Mouse (Mus musculus): ENCODE data around the gene Lama4.
A peak's percentile ranks its signal among the peaks of the same experiment; 100 is the strongest.

Gene Lama4

DNA sequence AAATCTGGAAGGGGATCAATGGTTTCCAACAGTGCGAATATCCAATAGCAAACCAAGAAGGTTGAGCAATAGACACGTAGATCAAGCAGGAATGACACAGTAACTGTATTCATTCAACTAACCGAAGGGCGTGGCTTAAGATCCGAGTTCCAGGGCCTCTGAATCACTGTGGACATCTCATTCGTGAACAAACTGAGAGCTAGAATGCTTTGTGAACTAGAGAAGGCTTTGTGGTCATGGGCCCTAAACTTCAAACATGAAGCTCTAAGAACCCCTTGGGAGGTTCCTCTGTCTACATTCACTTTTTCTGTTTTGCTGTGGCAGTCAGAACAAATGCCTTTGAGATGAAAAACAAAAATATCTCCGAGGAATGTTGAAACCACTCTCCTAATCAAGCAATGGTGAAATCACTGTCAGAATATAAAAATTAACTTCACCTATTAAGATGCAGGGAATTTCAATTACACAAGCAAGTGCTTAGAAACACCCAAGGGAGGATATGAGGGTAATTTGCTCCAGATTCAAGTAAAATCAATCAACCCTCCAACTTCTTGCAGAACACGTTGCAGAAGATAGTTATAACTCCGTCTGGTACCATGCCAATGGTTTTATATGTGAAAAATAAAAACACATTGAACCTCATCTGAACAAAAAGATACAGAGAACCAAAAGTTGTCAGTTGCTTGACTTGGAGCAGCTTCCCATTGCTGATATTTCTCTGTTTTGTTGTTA is 29.6 kb downstream of the Lama4 start:
- DNase-seq (ENCODE audit: low read depth, low spot score), result no peak

DNA sequence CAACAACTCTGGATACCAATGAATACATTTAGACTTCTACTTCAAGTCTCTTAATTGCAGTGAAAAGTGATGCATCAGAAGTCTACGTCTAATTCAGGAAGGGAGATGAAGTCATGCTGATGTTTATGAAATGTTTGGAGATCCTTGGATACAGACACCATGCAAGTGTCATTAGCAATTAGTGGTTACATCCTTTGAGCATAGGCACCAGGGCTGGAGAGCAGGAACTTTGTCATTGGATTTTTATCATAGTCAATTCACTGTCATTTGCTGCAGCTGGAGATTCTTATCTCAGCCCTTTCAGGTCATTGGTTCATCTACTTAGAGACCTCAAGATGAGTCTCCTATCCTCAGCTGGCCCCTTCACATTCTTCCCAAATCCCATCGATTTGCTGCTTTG is 30.6 kb downstream of the Lama4 start:
- no peak for DNase-seq (ENCODE audit: low read depth, low spot score)

GRCm38 (mm10) chr10:39000951-39001350 is 35.6 kb downstream of the Lama4 start:
- DNase-seq (ENCODE audit: low read depth, low spot score), result no peak

DNA sequence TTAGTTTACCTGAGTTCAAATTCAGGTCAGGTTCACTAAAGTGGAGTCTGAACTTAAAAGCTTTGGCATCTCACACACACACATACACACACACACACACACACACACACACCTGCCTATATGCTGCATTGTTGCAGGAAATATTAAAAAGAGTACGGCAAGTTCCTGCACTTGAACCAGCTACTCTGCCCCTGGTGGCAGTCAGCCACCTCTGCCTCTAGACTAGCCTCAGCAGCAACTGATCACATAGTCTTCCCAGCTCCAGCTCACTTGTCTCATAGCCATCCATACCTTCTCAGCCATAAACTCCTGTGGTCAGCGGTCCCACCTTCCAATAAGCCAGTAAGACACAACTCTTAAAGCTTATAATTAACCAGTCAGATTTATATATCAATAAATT is 37.2 kb downstream of the Lama4 start:
- DNase-seq (ENCODE audit: low read depth, low spot score), result no peak

GRCm38 (mm10) chr10:39003520-39003919 is 38.2 kb downstream of the Lama4 start:
- no peak for DNase-seq (ENCODE audit: low read depth, low spot score)

- no peak for DNase-seq (ENCODE audit: low read depth, low spot score)
Measured at GRCm38 (mm10) chr10:39005494-39005893, 40.2 kb downstream of the Lama4 start.

DNA sequence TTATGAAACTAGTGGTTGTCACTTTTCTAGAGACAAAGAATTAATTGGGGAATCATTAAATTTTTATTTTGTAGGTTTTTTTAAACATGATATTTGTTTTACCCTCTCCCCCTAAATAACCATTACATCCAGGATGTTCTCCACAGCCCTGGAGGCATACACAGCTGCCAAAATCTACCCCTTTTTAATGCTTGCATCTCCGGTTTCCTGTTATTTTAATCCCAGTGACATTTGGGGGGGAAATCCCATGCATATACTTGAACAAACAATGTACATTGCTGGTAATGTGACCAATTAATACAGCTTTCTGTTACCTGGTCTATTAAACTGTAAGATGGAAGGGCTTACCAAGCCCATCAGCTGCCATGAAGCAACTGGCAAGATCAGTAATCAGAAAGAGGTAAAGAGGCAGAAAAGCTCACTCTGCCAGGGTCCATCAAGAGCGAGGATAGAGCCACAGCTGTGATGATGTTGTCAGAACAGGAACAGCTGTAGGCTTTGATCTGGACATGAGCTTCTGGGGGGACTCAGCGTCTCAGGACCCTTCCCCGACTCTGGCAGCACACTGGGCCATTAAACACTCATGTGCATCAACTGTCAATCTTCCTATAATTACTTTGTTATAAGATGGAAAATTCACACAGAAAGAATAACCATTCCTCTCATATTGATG is 41.3 kb downstream of the Lama4 start:
- DNase-seq (ENCODE audit: low read depth, low spot score), result no peak

DNA sequence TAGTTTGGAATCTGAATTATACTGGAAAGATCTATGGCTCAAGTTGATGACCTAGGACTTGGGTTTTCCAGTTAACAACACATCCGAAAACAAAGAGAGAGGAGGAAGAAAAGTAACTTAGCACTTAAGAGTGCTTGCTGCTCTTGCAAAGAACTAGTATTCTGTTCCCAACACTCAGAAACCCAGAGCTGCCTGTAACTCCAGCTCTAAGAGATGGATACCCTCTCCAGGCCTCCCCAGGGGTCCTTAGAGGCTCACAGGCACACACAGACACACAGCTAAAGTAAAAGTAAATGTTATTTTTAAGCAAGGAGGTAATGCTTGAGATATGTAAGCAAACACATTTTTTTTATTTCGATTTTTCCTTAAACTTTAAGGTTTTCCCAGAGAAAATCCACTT is 49.5 kb downstream of the Lama4 start:
- DNase-seq (ENCODE audit: low read depth, low spot score), result no peak

DNA sequence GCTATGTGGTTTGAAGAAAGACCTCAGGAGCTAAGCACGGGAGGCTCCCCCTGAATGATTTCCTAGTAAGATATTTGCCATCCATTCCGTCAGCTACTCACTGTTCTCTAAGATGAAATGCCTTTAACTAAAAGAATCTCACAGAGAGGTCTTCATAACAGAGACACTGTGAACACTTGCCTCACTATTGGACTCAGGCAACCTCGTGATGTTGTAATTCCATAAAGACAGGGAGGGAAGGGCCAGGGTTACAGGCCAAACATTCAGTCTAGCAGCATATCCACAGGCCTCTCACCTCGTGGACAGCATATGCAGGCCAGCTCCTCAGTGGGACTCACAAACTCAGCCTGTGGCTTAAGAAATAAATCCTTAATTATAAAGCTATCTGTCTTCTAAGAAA is 52.7 kb downstream of the Lama4 start:
- no peak for DNase-seq (ENCODE audit: low read depth, low spot score)

- no peak for DNase-seq (ENCODE audit: low read depth, low spot score)
Measured at GRCm38 (mm10) chr10:39018635-39019034, 53.3 kb downstream of the Lama4 start.

- no peak for DNase-seq (ENCODE audit: low read depth, low spot score)
Measured at GRCm38 (mm10) chr10:39023618-39024256, 58.4 kb downstream of the Lama4 start.

GRCm38 (mm10) chr10:39026529-39026928 is 61.2 kb downstream of the Lama4 start:
- DNase-seq (ENCODE audit: low read depth, low spot score), result no peak

GRCm38 (mm10) chr10:39027058-39027457 is 61.7 kb downstream of the Lama4 start:
- no peak for DNase-seq (ENCODE audit: low read depth, low spot score)

DNA sequence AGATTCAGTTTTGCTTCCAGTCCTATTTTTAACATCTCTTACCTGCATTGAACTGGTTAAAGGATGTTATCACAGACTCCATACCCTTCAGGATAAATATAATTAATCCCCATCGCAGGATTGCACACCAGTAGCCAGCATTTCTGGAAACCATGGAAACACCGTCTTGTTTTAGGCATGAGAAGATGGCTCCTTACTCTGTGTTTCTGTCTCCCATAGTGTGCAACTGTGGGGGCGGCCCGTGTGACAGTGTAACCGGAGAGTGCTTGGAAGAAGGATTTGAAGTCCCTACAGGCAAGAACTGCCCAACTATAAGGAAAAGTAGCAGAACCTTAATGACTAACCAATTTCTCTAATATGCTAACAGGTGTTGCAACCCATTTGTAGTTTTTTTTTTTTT is 63.1 kb downstream of the Lama4 start:
- no peak for DNase-seq (ENCODE audit: low read depth, low spot score)

GRCm38 (mm10) chr10:39029297-39030147 is 64.2 kb downstream of the Lama4 start:
- DNase-seq (ENCODE audit: low read depth, low spot score), result no peak

DNA sequence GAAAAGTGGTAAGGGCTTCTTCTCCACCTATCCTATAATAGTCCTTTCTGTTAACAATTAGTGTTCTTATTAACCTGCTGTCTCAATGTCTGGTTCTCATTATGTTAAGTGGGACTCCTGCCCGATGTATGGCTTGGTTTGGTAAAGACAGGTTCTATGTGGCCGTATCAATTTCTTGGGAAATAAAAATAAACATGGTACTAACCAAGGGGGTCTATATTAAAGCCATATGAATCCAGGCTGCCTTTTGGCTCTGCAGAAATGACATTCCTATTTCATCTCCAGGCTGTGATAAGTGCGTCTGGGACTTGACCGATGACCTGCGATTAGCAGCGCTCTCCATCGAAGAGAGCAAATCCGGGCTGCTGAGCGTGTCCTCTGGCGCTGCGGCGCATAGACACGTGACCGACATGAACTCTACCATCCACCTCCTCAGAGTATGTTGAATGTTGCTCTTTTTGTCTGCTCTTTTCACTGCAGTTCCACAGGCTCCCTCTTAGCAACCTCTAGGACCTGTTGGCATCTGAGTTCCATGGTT is 64.9 kb downstream of the Lama4 start:
- no peak for DNase-seq (ENCODE audit: low read depth, low spot score)

DNA sequence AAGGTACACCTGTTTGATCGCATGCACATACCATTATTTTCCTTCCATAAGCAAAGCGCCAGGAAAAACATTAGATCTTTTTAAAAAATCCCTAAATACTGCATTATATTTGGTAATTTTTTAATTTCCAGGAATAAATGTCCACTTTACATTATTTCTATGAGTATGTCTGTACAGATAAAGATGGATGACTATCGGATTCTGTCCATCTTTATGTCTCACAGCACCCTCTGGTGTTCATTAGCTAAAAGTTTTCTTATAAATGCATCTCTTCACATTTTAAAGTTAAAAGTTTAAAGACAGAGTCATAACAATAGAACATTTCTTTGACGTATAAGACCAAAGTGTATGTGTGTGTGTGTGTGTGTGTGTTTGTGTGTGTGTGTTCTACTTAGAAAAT is 74.2 kb downstream of the Lama4 start:
- DNase-seq (ENCODE audit: low read depth, low spot score), result peak; percentile 4

GRCm38 (mm10) chr10:39040026-39040425 is 74.7 kb downstream of the Lama4 start:
- DNase-seq (ENCODE audit: low read depth, low spot score), result no peak

GRCm38 (mm10) chr10:39044476-39044995 is 79.2 kb downstream of the Lama4 start:
- DNase-seq (ENCODE audit: low read depth, low spot score), result no peak

DNA sequence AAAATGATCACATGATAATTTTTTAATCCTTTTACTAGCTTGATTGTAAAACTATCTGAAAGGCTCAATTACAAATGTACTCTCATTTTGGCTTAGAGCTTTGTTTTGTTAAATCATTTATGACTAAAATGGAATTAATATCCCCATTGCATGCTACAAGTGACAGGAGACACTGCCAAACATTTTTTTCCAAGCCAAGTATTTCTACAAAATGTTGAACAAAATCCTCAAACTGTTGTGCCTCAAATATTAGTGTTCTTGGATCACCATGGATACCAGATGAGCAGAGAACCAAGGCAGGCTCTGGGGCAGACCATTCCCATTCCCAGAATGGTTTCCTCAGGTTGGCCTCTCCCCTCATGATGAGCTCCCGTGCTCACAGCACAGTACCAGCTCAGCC is 79.8 kb downstream of the Lama4 start:
- DNase-seq (ENCODE audit: low read depth, low spot score), result no peak

DNA sequence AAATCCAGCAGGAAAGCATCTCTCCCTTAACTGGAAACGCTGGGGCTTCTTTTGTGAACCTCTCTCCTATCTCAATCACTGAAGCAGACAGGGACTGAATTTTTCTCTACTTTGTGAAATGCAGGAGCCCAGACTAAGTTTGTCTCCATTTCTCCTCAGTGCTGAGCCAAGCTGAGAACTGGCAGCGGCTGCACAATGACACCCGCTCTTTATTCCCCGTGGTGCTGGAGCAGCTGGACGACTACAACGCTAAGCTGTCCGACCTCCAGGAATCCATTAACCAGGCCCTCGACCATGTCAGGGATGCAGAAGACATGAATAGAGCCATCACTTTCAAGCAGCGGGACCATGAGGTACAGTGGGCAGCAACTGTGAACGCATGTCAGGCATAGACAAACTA is 82.5 kb downstream of the Lama4 start:
- no peak for DNase-seq (ENCODE audit: low read depth, low spot score)
